In genomic region chr4:128645896-128646295, GRCm38 (mm10) we compare ENCODE assay signal across 21 mouse cellular contexts. TPM values are rescaled to one million over a fixed set of nuclear protein-coding genes. Genes with fewer than 3 reads are reported as not detected.
DNase-seq lines count a peak whose midpoint lies in the region; ATAC-seq and TF ChIP-seq lines count a peak whose summit lies in the region.
"Had no signal": no experiment of that assay in that cellular context is flagged by ENCODE, and none has a peak within 500 bp of the region (broad histone marks: within the 10 kb centered on the region; RNA-seq: fewer than 3 reads in every experiment).

No protein-coding gene starts in this region.

- no peak for TF ChIP-seq CTCF in lung, embryonic 14.5 days (IDR thresholded peaks at IDR 0.05; ENCODE audit: low read depth)
- TF ChIP-seq CTCF in intestine, postnatal 0 days (IDR thresholded peaks at IDR 0.05; ENCODE audit: low read depth), result no peak

- H3K4me3 ChIP-seq in lung, embryonic 14.5 days (ENCODE audit: low read depth, low read length), result no peak overlapping the region
- H3K4me3 ChIP-seq in embryonic facial prominence, embryonic 14.5 days (ENCODE audit: low read depth, low read length), result no peak overlapping the region
- H3K4me3 ChIP-seq in intestine, postnatal 0 days (ENCODE audit: low read depth, low read length), result no peak overlapping the region
- H3K4me3 ChIP-seq: forebrain, embryonic 13.5 days; heart, adult 2 months; heart, embryonic 12.5 days; hindbrain, embryonic 10.5 days had no signal

- H3K27ac ChIP-seq in lung, embryonic 14.5 days (ENCODE audit: low read depth), result peak overlapping the region; percentile 22; the same call in 1 of the 2 replicates
- H3K27ac ChIP-seq in embryonic facial prominence, embryonic 14.5 days (replicated peaks; ENCODE audit: low read depth, low read length), result no peak overlapping the region
- H3K27ac ChIP-seq in intestine, postnatal 0 days (ENCODE audit: low read depth, low read length), result no peak overlapping the region
- H3K27ac ChIP-seq: forebrain, embryonic 13.5 days; heart, adult 2 months; hindbrain, embryonic 10.5 days; hindbrain, embryonic 14.5 days had no signal

- ATAC-seq in lung, embryonic 14.5 days (ENCODE audit: insufficient read depth), result no peak
- no peak for ATAC-seq in embryonic facial prominence, embryonic 14.5 days (ENCODE audit: low read depth)
- no peak for ATAC-seq in intestine, postnatal 0 days
- ATAC-seq: activated CD4-positive, CD25-positive, alpha-beta regulatory T cell, adult 4 months; forebrain, embryonic 13.5 days; forebrain, postnatal 0 days; Patski had no signal

- no peaks in the 10 kb centered on the region for H3K9me3 ChIP-seq in lung, embryonic 14.5 days (ENCODE audit: low read depth, low read length)
- H3K9me3 ChIP-seq in embryonic facial prominence, embryonic 14.5 days (ENCODE audit: control insufficient read depth, low read length), result no peaks in the 10 kb centered on the region
- no peaks in the 10 kb centered on the region for H3K9me3 ChIP-seq in intestine, postnatal 0 days (ENCODE audit: control insufficient read depth)
- H3K9me3 ChIP-seq: forebrain, embryonic 13.5 days; heart, embryonic 12.5 days; hindbrain, embryonic 10.5 days had no signal

- no peak overlapping the region for H3K9ac ChIP-seq in lung, embryonic 14.5 days
- no peak overlapping the region for H3K9ac ChIP-seq in embryonic facial prominence, embryonic 14.5 days (ENCODE audit: low read depth, low read length)
- no peak overlapping the region for H3K9ac ChIP-seq in intestine, postnatal 0 days (ENCODE audit: low read depth, low read length)
- H3K9ac ChIP-seq: forebrain, embryonic 13.5 days; forebrain, postnatal 0 days; heart, embryonic 12.5 days; hindbrain, embryonic 14.5 days had no signal

- no peak overlapping the region for H3K4me2 ChIP-seq in lung, embryonic 14.5 days
- H3K4me2 ChIP-seq in embryonic facial prominence, embryonic 14.5 days (ENCODE audit: low read depth, low read length), result no peak overlapping the region
- H3K4me2 ChIP-seq in intestine, postnatal 0 days (replicated peaks; ENCODE audit: low read depth), result no peak overlapping the region
- H3K4me2 ChIP-seq: forebrain, embryonic 13.5 days; heart, embryonic 12.5 days; hindbrain, embryonic 14.5 days had no signal

- no peaks in the 10 kb centered on the region for H3K36me3 ChIP-seq in lung, embryonic 14.5 days (ENCODE audit: insufficient read depth)
- H3K36me3 ChIP-seq in embryonic facial prominence, embryonic 14.5 days (ENCODE audit: control insufficient read depth, insufficient read depth, low read length), result no peaks in the 10 kb centered on the region
- no peaks in the 10 kb centered on the region for H3K36me3 ChIP-seq in intestine, postnatal 0 days (ENCODE audit: control insufficient read depth, insufficient read depth)
- H3K36me3 ChIP-seq: heart, embryonic 12.5 days; hindbrain, embryonic 10.5 days had no signal

- WGBS in lung, embryonic 14.5 days, result 26% methylated on average over 6 of the region's 6 CpGs
- WGBS in embryonic facial prominence, embryonic 14.5 days, result 31% methylated on average over 6 of the region's 6 CpGs
- 65% methylated on average over 6 of the region's 6 CpGs for WGBS in intestine, postnatal 0 days

- H3K27me3 ChIP-seq in lung, embryonic 14.5 days (ENCODE audit: insufficient read depth, low read length), result no peaks in the 10 kb centered on the region
- no peaks in the 10 kb centered on the region for H3K27me3 ChIP-seq in embryonic facial prominence, embryonic 14.5 days (replicated peaks; ENCODE audit: control insufficient read depth, insufficient read depth, low read length)
- no peaks in the 10 kb centered on the region for H3K27me3 ChIP-seq in intestine, postnatal 0 days (replicated peaks; ENCODE audit: control insufficient read depth, insufficient read depth, low read length)
- H3K27me3 ChIP-seq: forebrain, embryonic 13.5 days; heart, embryonic 12.5 days; Patski had no signal

- H3K4me1 ChIP-seq in lung, embryonic 14.5 days (ENCODE audit: insufficient read depth), result peaks cover 18% of the 10 kb centered on the region; the same call in 1 of the 2 replicates
- H3K4me1 ChIP-seq in embryonic facial prominence, embryonic 14.5 days (ENCODE audit: control insufficient read depth, insufficient read depth, low read length), result peaks cover 15% of the 10 kb centered on the region
- H3K4me1 ChIP-seq in intestine, postnatal 0 days (replicated peaks; ENCODE audit: control insufficient read depth, insufficient read depth, low read length), result no peaks in the 10 kb centered on the region; the same call in 1 of the 2 replicates
- H3K4me1 ChIP-seq: forebrain, embryonic 13.5 days had no signal

- DNase-seq in embryo, embryonic 10.5 days (ENCODE audit: low spot score), result peak; percentile 38
- DNase-seq in embryo, embryonic 11 days, result no peak
- DNase-seq in lung, embryonic 14.5 days, result peak; percentile 75
- no peak for DNase-seq in lung, postnatal 10 days
- DNase-seq in NIH3T3 (ENCODE audit: low read depth), result peak; percentile 17
- peak; percentile 73 for DNase-seq in embryonic facial prominence, embryonic 14.5 days (ENCODE audit: low spot score)
- DNase-seq: adrenal gland, postnatal 25 days; cerebellum, adult 18-20 months; cerebellum, adult 9-11 months; cerebellum, postnatal 36 days; forebrain, postnatal 0 days; gastrocnemius, postnatal 14 days; heart, adult 2 months had no signal

RNA-seq across cellular contexts. Expression of gene Phc2, which starts 8.6 kb away (rescaled TPM):
- 99.0 and 107 TPM in 2 replicates for polyA plus RNA-seq in lung, embryonic 14.5 days (2014; fragmentation: Nextera tagmentation; extraction: Ambion mirVana)
- polyA plus RNA-seq in embryonic facial prominence, embryonic 14.5 days (2014; fragmentation: Nextera tagmentation; extraction: Ambion mirVana), result 51.0 and 55.1 TPM in 2 replicates
- polyA plus RNA-seq in intestine, postnatal 0 days (2015; fragmentation: Nextera tagmentation; extraction: Ambion mirVana), result 22.9 and 25.4 TPM in 2 replicates

RNA-seq across cellular contexts. Expression of gene Tlr12, which starts 27.5 kb away (rescaled TPM):
- polyA plus RNA-seq in lung, embryonic 14.5 days (2014; fragmentation: Nextera tagmentation; extraction: Ambion mirVana), result 0.26 and 0.30 TPM in 2 replicates
- polyA plus RNA-seq in embryonic facial prominence, embryonic 14.5 days (2014; fragmentation: Nextera tagmentation; extraction: Ambion mirVana), result 0.06 and 0.10 TPM in 2 replicates
- polyA plus RNA-seq in intestine, postnatal 0 days (2015; fragmentation: Nextera tagmentation; extraction: Ambion mirVana), result 2.1 and 2.5 TPM in 2 replicates
- polyA plus RNA-seq: C2C12, Patski had no signal

RNA-seq across cellular contexts. Expression of gene Zscan20, which starts 36.0 kb away (rescaled TPM):
- 3.5 and 4.0 TPM in 2 replicates for polyA plus RNA-seq in lung, embryonic 14.5 days (2014; fragmentation: Nextera tagmentation; extraction: Ambion mirVana)
- 2.0 and 2.7 TPM in 2 replicates for polyA plus RNA-seq in embryonic facial prominence, embryonic 14.5 days (2014; fragmentation: Nextera tagmentation; extraction: Ambion mirVana)
- 0.87 and 1.0 TPM in 2 replicates for polyA plus RNA-seq in intestine, postnatal 0 days (2015; fragmentation: Nextera tagmentation; extraction: Ambion mirVana)

Comparison
In these comparisons a context has a peak if more than half of its experiments do, and no peak if none do; other contexts are left out.
1. DNase-seq: peak in embryo, embryonic 10.5 days (single experiment), lung, embryonic 14.5 days (single experiment), NIH3T3 (single experiment) and embryonic facial prominence, embryonic 14.5 days (single experiment); none in embryo, embryonic 11 days (single experiment) and lung, postnatal 10 days (single experiment).